Mouse (Mus musculus) cerebellum, postnatal 10 days (tissue): ENCODE data around the gene Iqch.

Experiments
- DNase-seq, 2 experiments: peaks; one replicate each; pipeline ENCODE4 v3.0.0; 2021; ENCODE audit warnings: mixed read lengths in 2 of 2

Iqch gene

DNA sequence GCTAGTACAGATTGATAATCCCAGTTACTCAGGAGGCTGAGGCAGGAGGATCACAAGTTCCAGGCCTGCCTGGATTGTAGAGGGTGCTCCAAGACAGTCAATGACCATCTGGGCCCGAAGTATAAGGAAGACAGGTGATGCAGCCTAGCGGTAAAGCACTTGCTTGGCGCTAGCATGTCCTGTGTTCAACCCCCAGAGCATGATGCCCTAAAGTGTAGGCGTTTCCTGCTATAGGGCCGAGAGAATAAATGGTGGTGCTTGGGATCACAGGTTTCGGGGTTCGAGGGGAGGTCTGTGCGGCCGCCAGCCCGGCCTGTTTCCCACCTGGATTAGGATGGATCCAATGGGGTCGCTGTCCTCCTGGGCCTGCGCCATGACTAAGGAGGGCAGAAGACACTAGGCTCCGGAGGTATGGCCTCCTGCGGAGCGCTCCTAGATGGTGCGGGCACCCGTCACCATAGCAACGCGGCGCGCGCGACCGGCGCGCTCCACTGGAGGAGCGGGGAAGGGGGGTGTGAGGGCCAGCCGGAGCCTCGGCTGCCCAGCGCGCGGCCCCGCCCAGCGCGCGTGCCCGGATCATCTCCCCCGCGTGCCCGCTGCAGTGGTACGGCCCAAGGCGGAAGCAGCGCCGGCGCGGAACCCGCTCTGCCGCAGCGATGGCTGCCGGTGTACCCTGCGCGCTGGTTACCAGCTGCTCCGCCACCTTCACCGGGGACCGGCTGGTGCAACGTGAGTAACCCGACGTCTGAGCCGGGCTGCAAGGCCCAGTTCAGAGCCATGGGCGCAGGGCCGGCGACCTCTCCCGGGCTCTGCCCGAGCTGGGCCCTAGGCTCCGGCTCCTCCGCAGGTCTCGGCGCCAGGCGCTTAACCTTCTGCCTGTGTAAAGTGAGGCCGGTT, at the start of gene Iqch, which contains the start of gene Aagab:
Gene Iqch, minus strand, starts transcription at position 451 of the 897 bp plus-strand sequence.
Gene Aagab, plus strand, starts transcription at position 618 of the 897 bp plus-strand sequence.
- DNase-seq = peak; percentile 98 to 99

DNA sequence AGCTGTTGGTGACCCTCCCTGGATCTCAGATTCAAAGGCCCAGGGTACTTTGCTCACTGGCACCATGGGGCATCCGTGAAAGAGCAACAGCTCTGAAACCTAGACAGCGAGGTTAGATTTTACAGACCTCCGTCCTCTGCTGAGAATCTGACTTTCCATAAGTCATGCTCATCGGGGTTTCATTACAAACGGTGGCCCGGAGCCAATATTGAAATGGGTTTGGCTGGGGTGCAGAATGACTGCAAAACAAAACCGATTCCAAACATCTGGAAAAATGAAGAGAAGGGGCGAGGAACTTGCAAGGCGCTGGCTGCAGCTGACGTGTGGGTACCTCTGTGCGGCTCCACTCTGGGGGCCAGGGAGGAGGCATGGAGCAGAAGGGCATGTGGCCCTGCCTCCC, 49.3 kb upstream of the Iqch start:
- DNase-seq = peak; percentile 62 to 64

GRCm38 (mm10) chr9:63650905-63651304, 48.6 kb upstream of the Iqch start:
- peak; percentile 62 to 70 for DNase-seq

DNA sequence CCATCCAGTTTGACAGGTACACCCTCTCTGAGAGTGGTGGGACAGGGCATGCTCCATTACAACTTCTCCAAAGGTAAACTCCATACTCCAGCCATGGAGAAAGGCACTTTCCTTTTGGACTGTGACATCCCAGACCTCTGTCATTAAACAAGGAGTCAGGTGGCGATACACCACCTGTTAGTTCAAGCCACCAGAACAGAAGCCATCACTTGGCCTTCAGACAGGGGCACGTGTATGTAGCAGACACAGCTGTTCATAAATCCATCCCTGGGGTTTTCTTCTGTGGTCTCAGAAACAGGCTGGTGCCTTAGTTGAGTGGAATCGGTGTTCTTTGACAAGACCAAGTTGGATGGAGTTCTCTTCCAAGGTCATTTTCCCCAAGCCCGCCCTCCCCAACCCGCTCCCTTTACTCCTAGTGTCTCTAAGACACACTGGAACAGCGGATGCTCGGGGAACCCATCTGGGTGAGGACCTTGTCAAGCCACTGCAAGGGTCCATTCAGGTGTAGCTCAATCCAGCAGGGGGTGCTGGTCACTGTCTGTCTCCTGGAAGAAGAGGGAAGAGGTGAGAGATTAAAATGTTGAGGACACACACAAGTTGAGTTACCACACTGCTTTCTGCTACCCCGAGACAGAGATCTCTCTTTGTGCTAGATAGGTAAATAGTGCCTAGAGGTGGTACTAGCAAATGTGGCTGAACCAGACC, 47.7 kb upstream of the Iqch start:
- DNase-seq = peak; percentile 57 to 63

GRCm38 (mm10) chr9:63648520-63648918, 46.2 kb upstream of the Iqch start:
- DNase-seq = no peak

DNA sequence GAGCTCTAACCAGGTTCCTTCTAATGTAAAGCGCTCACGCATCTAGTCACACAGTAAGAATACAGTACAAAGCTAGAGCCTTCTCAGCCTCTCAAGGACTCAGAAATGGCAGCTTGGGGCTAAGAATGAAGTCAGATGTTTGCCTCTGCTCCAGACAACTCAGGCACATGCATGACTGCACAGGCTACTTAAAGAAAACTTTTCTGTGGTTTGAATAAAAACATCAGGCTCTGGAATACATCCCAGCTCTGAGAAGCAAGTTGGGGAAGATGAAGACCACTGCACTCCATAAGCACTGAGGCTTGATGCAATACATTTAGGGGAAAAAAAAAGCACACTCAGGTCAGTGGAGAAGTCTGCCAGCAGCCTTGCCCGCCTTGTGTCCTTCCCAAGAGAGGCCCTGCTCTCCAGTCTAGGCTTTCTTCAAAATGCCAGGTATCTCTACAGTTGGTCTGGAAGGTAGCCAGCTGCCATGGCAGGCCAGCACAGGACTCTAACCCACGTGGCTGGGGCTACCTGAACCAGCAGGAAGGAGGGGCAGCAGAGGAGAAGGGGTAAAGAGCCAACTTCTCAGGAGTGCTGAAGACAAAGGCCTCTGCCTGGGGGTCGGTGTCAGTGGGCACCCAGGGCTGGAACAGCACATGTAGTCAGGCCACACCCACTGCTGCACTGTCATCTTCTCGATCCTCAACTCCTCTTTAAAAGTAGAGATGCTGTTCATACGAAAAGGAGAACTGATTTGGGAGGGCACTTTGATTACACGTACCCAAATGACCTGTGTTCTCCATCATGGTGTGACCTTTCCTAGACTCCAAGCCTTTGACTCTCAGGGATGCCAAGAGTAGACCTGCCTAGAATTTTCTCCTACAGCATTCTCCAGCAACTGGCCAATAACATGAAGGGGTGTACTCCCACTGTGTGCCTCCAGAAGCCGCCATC, 45.6 kb upstream of the Iqch start:
- peak in 1 of 2 experiments; percentile 39 for DNase-seq

- no peak for DNase-seq
Observed at GRCm38 (mm10) chr9:63645084-63645483, 42.8 kb upstream of the Iqch start.

- no peak for DNase-seq
Observed at GRCm38 (mm10) chr9:63644011-63644410, 41.7 kb upstream of the Iqch start.

DNA sequence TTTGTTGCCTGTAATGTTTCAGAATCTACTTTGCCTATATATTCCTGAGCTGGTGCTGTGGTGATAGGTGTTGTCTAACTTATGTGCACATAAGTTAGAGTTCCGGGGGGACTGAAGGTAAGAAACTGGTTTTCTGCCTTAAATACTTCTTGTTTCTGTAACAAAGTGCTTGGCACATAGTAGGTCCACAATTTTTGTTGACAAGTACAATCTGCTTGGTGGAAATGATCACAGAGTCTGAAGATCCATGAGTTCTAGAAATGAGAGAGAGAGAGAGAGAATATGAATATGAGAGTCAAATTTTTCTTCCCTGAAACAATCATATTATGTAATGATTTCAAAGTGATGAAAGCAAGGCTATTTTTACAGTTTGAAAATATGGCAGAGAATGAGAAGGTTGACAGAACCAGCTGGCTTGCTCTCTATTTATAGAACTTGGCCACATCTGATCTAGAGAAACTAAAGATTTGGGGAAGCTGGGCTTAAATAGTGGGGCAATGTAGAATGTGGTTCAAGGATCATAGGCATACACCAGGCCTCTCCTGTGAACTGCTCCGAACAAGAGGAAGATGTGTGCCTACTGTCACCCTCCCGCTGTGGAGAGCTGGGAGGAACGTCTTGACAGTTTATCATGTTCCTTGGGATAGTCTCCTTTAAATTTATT, 39.8 kb upstream of the Iqch start:
- no peak for DNase-seq

DNA sequence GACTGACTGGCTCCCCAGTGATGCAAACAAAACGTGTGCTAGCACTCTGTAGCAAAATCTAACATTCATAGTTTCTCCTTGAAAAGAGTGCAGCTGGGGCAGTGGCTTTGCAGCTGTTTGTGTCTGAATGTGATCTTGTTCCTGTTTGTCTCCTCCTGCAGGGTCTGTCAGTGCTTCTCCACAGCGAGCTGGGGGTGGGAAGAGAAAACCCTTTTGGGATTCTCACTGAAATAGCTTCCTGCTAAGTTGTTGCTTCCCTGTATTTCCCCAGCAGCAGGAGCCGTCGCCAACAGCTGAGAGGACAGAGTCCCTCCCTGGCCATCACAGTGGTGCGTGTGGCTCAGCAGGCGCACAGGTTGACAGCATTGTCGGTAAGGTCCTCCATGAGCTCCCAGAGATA, 33.8 kb upstream of the Iqch start:
- DNase-seq = no peak

DNA sequence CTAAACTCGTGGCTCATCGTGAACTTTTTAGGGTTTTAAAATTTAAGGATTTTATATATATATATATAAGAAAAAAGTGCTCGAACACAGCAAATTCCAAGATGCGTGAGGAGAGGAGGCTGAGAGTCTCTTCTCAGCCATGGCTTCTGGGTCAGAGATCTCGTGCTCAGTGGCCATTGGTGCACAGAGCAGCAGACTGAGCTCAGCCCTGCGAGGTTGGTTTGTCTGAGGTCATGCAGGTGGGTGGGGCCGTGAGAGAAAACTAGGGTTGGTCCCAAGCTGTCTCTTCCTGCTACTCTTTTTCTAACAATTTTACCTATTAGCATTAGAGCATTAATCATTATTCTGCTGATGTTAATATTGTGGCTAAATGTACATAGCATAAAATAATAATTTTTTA, 31.0 kb upstream of the Iqch start:
- DNase-seq = no peak

DNA sequence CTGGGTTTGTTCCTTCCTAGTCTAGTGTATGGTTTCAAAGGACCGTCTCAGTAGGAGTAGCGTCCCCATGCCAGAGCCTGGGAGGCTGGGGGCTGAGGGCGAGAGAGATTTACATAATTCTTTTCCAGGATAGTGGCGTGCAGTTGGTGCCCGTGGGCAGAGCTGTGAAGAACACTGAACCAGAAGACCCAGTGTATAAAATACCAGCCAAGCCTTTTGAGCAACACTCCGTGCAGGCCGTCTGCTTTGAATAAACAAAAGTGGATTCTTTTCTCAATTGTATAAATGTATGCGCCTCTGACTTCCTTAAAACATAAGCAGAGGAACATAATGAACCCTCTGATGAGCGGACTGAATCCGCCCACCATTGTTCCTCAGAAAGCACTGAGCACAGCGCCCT, 30.6 kb upstream of the Iqch start:
- no peak for DNase-seq

- DNase-seq = peak in 1 of 2 experiments; percentile 32
Observed at GRCm38 (mm10) chr9:63632045-63632444, 29.8 kb upstream of the Iqch start.

GRCm38 (mm10) chr9:63625090-63625756, 22.9 kb upstream of the Iqch start:
- no peak for DNase-seq

DNA sequence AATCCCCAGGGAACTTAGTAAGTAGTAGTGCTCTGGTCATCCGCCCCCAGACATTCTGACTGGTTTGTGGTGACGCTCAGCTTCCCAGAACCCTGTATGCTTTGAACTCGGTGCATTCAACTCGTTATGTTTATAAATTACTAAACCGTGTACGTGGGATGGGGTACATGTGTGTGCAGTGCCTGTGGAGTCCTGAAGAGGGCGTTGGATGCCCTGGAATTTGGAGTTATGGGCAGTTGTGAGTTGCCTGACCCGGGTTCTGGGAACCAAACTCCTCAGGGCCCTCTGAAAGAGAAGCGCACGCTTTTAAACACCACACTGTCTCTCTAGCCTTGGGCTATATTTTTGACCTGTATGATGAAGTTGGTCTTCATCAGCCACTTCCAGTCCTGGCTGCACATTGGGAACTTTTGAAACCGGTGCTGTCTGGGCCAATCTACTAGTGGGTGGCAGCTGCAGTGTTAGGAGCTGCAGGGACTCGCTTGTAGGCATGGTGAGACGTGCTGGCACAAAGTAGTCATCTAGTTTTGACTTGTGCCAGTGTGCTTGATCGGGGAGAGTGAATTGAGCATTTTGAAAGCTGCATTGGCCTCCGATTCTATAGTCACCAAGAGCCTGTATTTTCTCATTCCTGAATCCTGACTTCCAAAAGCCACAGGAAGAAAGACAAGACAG, 21.7 kb upstream of the Iqch start:
- DNase-seq = no peak

DNA sequence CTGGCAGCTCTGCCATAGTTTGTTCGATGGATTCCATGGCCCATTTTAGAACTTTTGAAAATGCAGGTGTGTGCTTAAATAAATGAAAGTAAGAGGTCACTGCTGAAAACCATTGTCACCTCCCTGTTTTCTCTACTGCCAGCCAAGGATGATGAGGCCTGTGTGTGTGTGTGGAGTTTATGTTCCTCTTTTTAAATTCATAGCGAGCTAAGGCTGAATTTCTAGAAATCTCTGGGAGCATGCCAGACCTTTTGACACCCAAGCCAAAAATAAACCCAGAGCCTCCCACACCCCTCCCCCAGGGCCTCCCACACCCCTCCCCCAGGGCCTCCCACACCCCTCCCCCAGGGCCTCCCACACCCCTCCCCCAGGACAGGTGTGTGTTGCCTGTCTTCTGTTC, 15.7 kb upstream of the Iqch start:
- no peak for DNase-seq

GRCm38 (mm10) chr9:63614018-63614985, 12.0 kb upstream of the Iqch start:
- no peak for DNase-seq

- no peak for DNase-seq
Observed at GRCm38 (mm10) chr9:63613569-63613968, 11.3 kb upstream of the Iqch start.
